Mouse (Mus musculus) midbrain, embryonic 10.5 days (tissue): ENCODE measurements around the gene Tectb. TPM values are rescaled to one million over a fixed set of nuclear protein-coding genes. Genes with fewer than 3 reads are reported as not detected.

Experiments
- DNase-seq: peaks from one replicate; pipeline ENCODE4 v3.0.0-alpha.2; 2017; ENCODE audit warnings: low spot score
- H3K27ac ChIP-seq: fragments of 300-500 bp; sonication (generic); replicated peaks from 2 replicates; pipeline ENCODE4 v1.5.1; 2016; ENCODE audit warnings: mild to moderate bottlenecking
- H3K27me3 ChIP-seq: fragments of 300-500 bp; sonication (generic); 2 replicates; pipeline ENCODE4 v1.6.1; 2016; ENCODE audit warnings: low read depth, mild to moderate bottlenecking; ENCODE audit not compliant: poor library complexity, severe bottlenecking
- H3K36me3 ChIP-seq: fragments of 300-500 bp; sonication (generic); 2 replicates; pipeline ENCODE4 v1.6.1; 2016; ENCODE audit warnings: mild to moderate bottlenecking, moderate library complexity
- H3K4me1 ChIP-seq: fragments of 300-500 bp; sonication (generic); 2 replicates; pipeline ENCODE4 v1.6.1; 2016
- H3K4me3 ChIP-seq: fragments of 300-500 bp; sonication (generic); 2 replicates; pipeline ENCODE4 v1.5.1; 2016; ENCODE audit warnings: mild to moderate bottlenecking, moderate library complexity
- H3K9me3 ChIP-seq: fragments of 300-500 bp; sonication (generic); replicated peaks from 2 replicates; pipeline ENCODE4 v1.6.1; 2016; ENCODE audit warnings: mild to moderate bottlenecking
- WGBS: fragments of 180-500 bp; shearing (Covaris S2); methylation state at CpG from one replicate; pipeline ENCODE4 v1.1.7; 2016; 5-methylcytosine and 5-hydroxymethylcytosine counted together
- microRNA-seq: library from miRNA; unstranded; fragments of <30 nt; microRNA quantifications from one replicate; pipeline ENCODE4, GENCODE M21; 2017
- polyA plus RNA-seq: library from polyadenylated mRNA; unstranded; fragments of >200 nt; fragmentation: Nextera tagmentation; extraction: Ambion mirVana; gene quantifications from 2 replicates; pipeline ENCODE4 v1.2.1, GENCODE M21; 2016

The Tectb gene
- polyA plus RNA-seq, 1 experiment from 2014 or later, result not detected

GRCm38 (mm10) chr19:55244791-55245231 is 64.3 kb downstream of the Tectb start:
- Histone ChIP-seq H3K36me3 (no peaks in the 10 kb centered on the region), H3K27ac (no peak overlapping the region), H3K9me3 (no peaks in the 10 kb centered on the region), H3K4me3 (no peak overlapping the region), H3K27me3 (no peaks in the 10 kb centered on the region), H3K4me1 (peaks cover 3% of the 10 kb centered on the region; the same call in 1 of the 2 replicates)
- DNase-seq, result peak; percentile 12
- WGBS, result 36% methylated on average over 7 of the region's 7 CpGs

Small RNA genes within 50 kb of the gene (microRNA-seq; reads per million reads assigned to microRNA genes)
- 0.90 reads per million for gene Mir6715

Other genes starting within 250 kb of the Tectb start
- 21.9 and 28.5 TPM in 2 replicates for gene Gpam, start 53.5 kb upstream of the Tectb start, polyA plus RNA-seq
- gene Gucy2g, start 60.5 kb downstream of the Tectb start, polyA plus RNA-seq, result not detected in 2 replicates
- gene Acsl5, start 71.2 kb downstream of the Tectb start, polyA plus RNA-seq, result 18.5 and 18.9 TPM in 2 replicates
- gene Zdhhc6, start 135.3 kb downstream of the Tectb start, polyA plus RNA-seq, result 127 and 133 TPM in 2 replicates
- 32.7 and 33.0 TPM in 2 replicates for gene Vti1a, start 135.6 kb downstream of the Tectb start, polyA plus RNA-seq